Mouse (Mus musculus) embryonic fibroblast, embryonic 13.5 days (primary cell): ENCODE results near the gene Ccnf. TPM values are rescaled to one million over a fixed set of nuclear protein-coding genes. Genes with fewer than 3 reads are reported as not detected.

Experiments used
- H3K27ac ChIP-seq: 2 replicates; pipeline ENCODE4 v1.5.1; 2012; ENCODE audit warnings: low read length, control low read depth, inconsistent platforms; ENCODE audit not compliant: insufficient read depth
- H3K4me1 ChIP-seq: 2 replicates; pipeline ENCODE4 v1.6.1; 2011; ENCODE audit warnings: low read length; ENCODE audit not compliant: control insufficient read depth, insufficient read depth
- H3K4me3 ChIP-seq: 2 replicates; pipeline ENCODE4 v1.5.1; 2011; ENCODE audit warnings: mild to moderate bottlenecking, control low read depth, low read length; ENCODE audit not compliant: insufficient read depth
- CTCF ChIP-seq: IDR thresholded peaks from 2 replicates; pipeline ENCODE4 v1.5.1; 2011; ENCODE audit warnings: mild to moderate bottlenecking, control low read depth, low read length, moderate library complexity, borderline replicate concordance; ENCODE audit not compliant: insufficient read depth
- POLR2A ChIP-seq: IDR thresholded peaks from 2 replicates; pipeline ENCODE4 v1.6.1; 2011; ENCODE audit warnings: low read depth, mild to moderate bottlenecking, control low read depth, low read length, moderate library complexity
- polyA plus RNA-seq: library from polyadenylated mRNA; stranded (reverse); fragments of >200 nt; gene quantifications from 2 replicates; pipeline ENCODE4 v1.2.4, GENCODE M21; 2011; ENCODE audit warnings: low read depth; ENCODE audit not compliant: missing spikeins, insufficient read length

Gene Ccnf
- polyA plus RNA-seq, 1 experiment = 24.2 TPM

- no peak for TF ChIP-seq POLR2A
- no peak for TF ChIP-seq CTCF
- H3K4me1 ChIP-seq = no peaks in the 10 kb centered on the region
- no peak overlapping the region for H3K27ac ChIP-seq
- no peak overlapping the region for H3K4me3 ChIP-seq
These were observed 9.2 kb upstream of the Ccnf start for GRCm38 (mm10) chr17:24260516-24260915.

- no peak for TF ChIP-seq POLR2A
- no peak for TF ChIP-seq CTCF
- H3K4me1 ChIP-seq = no peaks in the 10 kb centered on the region
- no peak overlapping the region for H3K27ac ChIP-seq
- no peak overlapping the region for H3K4me3 ChIP-seq
These were observed 8.4 kb upstream of the Ccnf start for GRCm38 (mm10) chr17:24259702-24260101.

DNA sequence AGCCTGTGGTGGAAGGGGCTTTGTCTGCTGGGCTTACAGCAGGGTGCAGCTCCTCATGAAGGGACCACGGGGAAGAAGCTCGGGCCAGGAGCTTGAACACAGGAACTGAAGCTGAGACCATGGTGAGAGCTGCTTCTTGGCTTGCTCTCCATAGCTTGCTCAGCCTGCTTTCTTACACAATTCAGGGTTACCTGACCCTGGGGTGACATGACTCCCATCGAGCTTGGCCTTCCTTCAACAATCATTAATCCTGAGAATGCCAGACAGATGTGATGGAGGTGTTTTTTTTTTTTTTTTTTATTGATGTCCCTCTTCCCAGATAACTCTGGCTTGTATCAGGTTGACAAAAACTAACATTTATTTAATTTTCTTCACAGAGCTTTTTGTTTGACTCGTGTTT, 7.7 kb upstream of the Ccnf start:
- H3K4me3 ChIP-seq = no peak overlapping the region
- no peak for TF ChIP-seq CTCF
- no peak for TF ChIP-seq POLR2A
- no peaks in the 10 kb centered on the region for H3K4me1 ChIP-seq
- no peak overlapping the region for H3K27ac ChIP-seq

DNA sequence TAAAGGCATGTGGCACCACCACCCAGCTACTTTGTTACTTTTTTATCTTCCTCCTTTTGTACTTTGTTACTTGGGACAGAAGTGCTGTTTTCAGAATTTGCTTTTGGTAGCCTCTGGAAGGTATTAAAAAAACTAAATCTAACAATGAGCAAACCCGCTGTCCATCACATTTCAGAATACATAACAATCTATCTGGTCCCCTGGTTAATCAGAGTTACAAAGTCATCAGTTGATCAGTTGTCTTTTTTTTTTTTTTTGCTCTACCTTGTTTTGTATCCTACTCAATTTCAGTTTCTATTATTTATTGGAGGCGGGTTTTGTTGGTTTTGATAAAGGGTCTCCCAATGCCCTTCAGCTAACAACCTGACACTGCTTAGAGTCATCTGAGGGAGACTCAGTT, 1.0 kb upstream of the Ccnf start:
- Histone ChIP-seq H3K27ac (no peak overlapping the region), H3K4me3 (no peak overlapping the region), H3K4me1 (no peaks in the 10 kb centered on the region)
- TF ChIP-seq POLR2A = no peak
- TF ChIP-seq CTCF = no peak

DNA sequence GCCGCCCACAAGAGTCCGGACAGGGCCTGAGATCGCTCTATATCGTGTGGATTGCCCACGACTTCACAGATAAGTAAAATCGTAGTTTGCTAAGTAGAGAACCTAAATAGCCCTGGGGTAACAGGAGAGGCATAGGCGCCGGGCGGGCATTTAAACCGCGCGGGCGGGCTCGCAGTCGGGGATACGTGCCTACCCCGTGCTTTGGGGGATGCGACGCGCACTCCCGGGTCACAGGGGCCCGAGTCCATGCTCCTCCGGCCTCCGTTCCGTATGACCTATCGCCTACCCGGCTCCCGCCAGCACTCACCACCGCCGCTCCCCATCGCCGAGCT, 330 bp downstream of the Ccnf start:
- Histone ChIP-seq H3K4me3 (peak overlapping the region; percentile 93), H3K27ac (0 out of 2 replicates have a peak overlapping the region, but pooled peaks have one; percentile 15), H3K4me1 (no peaks in the 10 kb centered on the region)
- TF ChIP-seq POLR2A = peak; percentile 84; the same call in 1 of the 2 replicates
- no peak for TF ChIP-seq CTCF

GRCm38 (mm10) chr17:24248641-24249040, 2.6 kb downstream of the Ccnf start:
- Histone ChIP-seq H3K4me3 (no peak overlapping the region), H3K27ac (no peak overlapping the region), H3K4me1 (peaks cover 3% of the 10 kb centered on the region)
- TF ChIP-seq CTCF = no peak
- TF ChIP-seq POLR2A = no peak

GRCm38 (mm10) chr17:24244061-24244460, 7.2 kb downstream of the Ccnf start:
- TF ChIP-seq CTCF (no peak), POLR2A (peak; percentile 13; the same call in 1 of the 2 replicates)
- Histone ChIP-seq H3K27ac (peak overlapping the region; percentile 93), H3K4me3 (no peak overlapping the region), H3K4me1 (peaks cover 3% of the 10 kb centered on the region)

GRCm38 (mm10) chr17:24243311-24243969, 7.8 kb downstream of the Ccnf start:
- Histone ChIP-seq H3K4me3 (no peak overlapping the region), H3K27ac (peak overlapping the region; percentile 93), H3K4me1 (peaks cover 3% of the 10 kb centered on the region)
- peak; percentile 28; the same call in 1 of the 2 replicates for TF ChIP-seq CTCF
- TF ChIP-seq POLR2A = no peak

DNA sequence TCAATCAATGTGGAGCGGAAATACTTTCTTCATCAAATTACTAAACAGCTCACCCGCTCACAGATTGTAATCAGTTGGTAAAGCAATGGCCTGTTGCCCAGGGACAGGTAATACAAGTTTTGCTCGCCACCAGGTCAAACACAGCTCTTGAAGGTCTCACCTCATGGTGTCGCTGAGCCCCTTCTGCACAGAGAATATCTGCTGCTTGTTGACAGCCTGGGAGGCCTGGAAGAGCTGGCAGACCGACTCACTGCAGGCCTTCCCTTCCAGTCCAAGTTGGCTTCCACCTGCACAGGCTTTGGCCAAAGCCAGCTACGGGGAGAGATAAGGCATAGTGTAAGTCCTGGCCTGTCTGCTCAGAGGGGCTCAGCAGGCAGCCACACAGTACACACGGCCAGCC, 14.4 kb downstream of the Ccnf start:
- TF ChIP-seq CTCF = no peak
- no peak for TF ChIP-seq POLR2A
- Histone ChIP-seq H3K27ac (no peak overlapping the region), H3K4me1 (no peaks in the 10 kb centered on the region), H3K4me3 (no peak overlapping the region)

GRCm38 (mm10) chr17:24236479-24236878, 14.8 kb downstream of the Ccnf start:
- H3K4me1 ChIP-seq = no peaks in the 10 kb centered on the region
- H3K27ac ChIP-seq = no peak overlapping the region
- no peak for TF ChIP-seq CTCF
- no peak for TF ChIP-seq POLR2A
- H3K4me3 ChIP-seq = no peak overlapping the region

GRCm38 (mm10) chr17:24227941-24228340, 23.3 kb downstream of the Ccnf start:
- no peaks in the 10 kb centered on the region for H3K4me1 ChIP-seq
- TF ChIP-seq POLR2A = no peak
- TF ChIP-seq CTCF = no peak

More at GRCm38 (mm10) chr17:24227941-24228340, 23.3 kb downstream of the Ccnf start:
- Histone ChIP-seq H3K4me3 (no peak overlapping the region), H3K27ac (no peak overlapping the region)
